Mouse (Mus musculus): ENCODE measurements around the gene Lypd6b. TPM values are rescaled to one million over a fixed set of nuclear protein-coding genes. Genes with fewer than 3 reads are reported as not detected.

The Lypd6b gene
- total RNA-seq (2023) = 1 to 10 TPM; 6.7 to 8.1 TPM

GRCm38 (mm10) chr2:49787376-49788050 is at the start of gene Lypd6b:
TSS of gene Lypd6b (plus strand) at chr2:49787688.

Other genes with a start within 250 kb of the Lypd6b start
- under 1 TPM in 1 of 2 experiments, not detected in 1; 0.80 TPM for gene Kif5c, start 168.4 kb upstream of the Lypd6b start, total RNA-seq (2023)